Mouse (Mus musculus) kidney, adult 2 months (tissue): Measurements from ENCODE around the gene Asb6.

Experiments used
- CTCF ChIP-seq: fragments of 200-500 bp; conservative IDR thresholded peaks from 2 replicates; pipeline ENCODE4 v1.5.1; 2011; ENCODE audit warnings: low read depth, mild to moderate bottlenecking, control low read depth, low read length, moderate library complexity, mixed read lengths; ENCODE audit not compliant: insufficient read depth, insufficient read length
- POLR2A ChIP-seq: fragments of 200-500 bp; IDR thresholded peaks from one replicate; pipeline ENCODE4 v1.6.1; 2011; ENCODE audit warnings: low read depth, low read length, control low read depth

DNA sequence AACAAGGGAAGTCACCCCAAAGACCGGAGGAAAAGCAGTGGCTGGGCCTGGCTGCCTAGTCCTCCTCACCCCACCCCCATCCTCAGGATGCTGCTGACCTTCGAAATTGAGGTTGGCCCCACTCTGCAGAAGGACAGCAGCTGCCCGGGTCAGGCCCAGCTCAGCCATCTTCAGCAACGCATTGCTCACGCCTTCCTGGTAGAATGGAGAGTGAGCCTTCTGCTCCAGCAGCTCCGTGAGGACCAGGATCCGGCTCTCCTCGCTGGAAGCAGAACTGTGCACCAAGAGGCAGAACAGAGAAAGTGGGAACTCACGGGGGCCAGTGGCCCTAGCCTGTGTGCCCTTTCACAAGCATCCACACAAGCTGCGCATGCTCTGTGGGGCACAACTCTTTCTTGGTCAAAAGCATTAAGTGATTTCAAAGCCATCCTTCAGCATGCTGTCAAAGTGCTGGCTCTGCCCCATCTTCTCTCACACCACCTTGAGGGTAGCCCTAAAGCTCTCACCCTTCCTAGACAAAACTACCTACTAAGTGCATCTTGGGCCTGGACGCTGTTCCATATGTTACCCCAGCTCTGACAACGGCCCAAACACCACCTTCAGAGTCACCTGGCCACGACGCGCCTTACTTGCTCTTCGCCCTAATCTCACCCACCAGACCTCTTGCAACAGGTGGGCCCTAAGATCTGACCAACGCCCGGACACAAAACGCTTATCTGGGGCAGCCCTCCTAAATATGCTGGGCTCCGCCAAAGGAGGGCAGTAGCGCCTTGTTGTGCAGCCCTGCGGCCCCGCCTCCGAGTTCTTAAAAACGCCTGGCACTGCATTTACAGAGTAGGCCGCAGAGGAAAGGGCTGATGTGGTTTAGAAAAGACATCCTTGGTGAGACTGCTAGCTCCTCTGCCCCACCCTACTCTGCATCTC, 3.0 kb downstream of the Asb6 start:
- TF ChIP-seq CTCF (peak; percentile 30), POLR2A (no peak)
